Mouse (Mus musculus): ENCODE results near the gene Agtrap. TPM values are rescaled to one million over a fixed set of nuclear protein-coding genes. Genes with fewer than 3 reads are reported as not detected.
A peak's percentile ranks its signal among the peaks of the same experiment; 100 is the strongest.

The Agtrap gene
- total and polyA plus RNA-seq, 2 experiments from 2014 or later: 4.2 to 7.9 TPM

DNA sequence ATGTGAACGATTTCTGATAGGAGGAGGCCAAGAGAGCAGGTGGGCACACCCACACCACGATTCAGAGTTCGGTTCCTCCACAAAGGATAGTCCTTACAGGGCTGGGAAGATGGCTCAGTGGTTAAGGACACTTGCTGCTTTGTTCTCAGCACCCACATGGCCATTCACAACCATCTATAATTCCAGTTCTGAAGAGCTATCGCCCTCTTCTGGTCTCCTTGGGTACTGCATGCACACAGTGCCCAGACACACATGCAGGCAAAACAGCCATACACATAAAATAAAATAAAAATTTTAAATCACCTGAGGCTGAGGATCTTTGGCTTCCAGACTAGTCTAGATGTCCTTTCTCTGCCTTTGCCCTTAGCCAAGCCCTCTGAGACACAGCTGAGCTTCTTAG is 29.6 kb upstream of the Agtrap start:
- peak; percentile 53 for TF ChIP-seq CTCF (IDR thresholded peaks at IDR 0.05; ENCODE audit: low read depth)
- no peaks in the 10 kb centered on the region for H3K27me3 ChIP-seq (ENCODE audit: insufficient read depth, low read length)
- ATAC-seq: no peak
- DNase-seq: no peak
- H3K4me3 ChIP-seq (ENCODE audit: low read depth, low read length): no peak overlapping the region
- no peaks in the 10 kb centered on the region for H3K9me3 ChIP-seq (ENCODE audit: low read length)
- H3K27ac ChIP-seq (ENCODE audit: low read depth, low read length): no peak overlapping the region
- peaks cover 24% of the 10 kb centered on the region for H3K4me1 ChIP-seq (ENCODE audit: insufficient read depth)
- H3K4me2 ChIP-seq (ENCODE audit: low read depth): no peak overlapping the region
- 85% methylated on average over 4 of the region's 4 CpGs for WGBS
- no peak overlapping the region for H3K9ac ChIP-seq
- H3K36me3 ChIP-seq (ENCODE audit: insufficient read depth): peaks cover 17% of the 10 kb centered on the region; the same call in 1 of the 2 replicates

DNA sequence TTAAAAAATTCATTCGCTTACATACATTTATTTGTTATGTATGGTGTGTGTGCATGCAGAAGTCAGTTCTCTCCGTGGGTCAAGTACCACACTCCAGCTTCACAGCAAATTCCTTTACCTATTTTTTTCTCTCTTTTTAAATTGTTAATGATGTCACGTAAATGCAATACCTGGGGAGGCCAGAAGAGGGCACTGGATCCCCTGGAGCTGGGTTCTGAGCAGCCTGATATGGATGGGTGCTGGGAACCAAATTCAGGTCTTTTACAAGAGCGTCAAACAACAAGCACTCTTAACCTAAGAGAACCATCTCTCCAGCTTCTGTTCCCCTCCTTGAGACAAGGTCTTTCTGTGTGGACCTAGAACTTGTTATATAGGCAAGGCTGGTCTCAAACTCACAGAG is 28.8 kb upstream of the Agtrap start:
- H3K4me1 ChIP-seq (ENCODE audit: insufficient read depth): peaks cover 18% of the 10 kb centered on the region
- no peaks in the 10 kb centered on the region for H3K27me3 ChIP-seq (ENCODE audit: insufficient read depth, low read length)
- H3K4me2 ChIP-seq (ENCODE audit: low read depth): no peak overlapping the region
- DNase-seq (no peak), ATAC-seq (no peak)
- H3K36me3 ChIP-seq (ENCODE audit: insufficient read depth): peaks cover 20% of the 10 kb centered on the region; the same call in 1 of the 2 replicates
- no peak overlapping the region for H3K27ac ChIP-seq (ENCODE audit: low read depth, low read length)
- no peaks in the 10 kb centered on the region for H3K9me3 ChIP-seq (ENCODE audit: low read length)
- WGBS: 80% methylated on average over 4 of the region's 4 CpGs
- no peak overlapping the region for H3K4me3 ChIP-seq (ENCODE audit: low read depth, low read length)
- no peak overlapping the region for H3K9ac ChIP-seq
- TF ChIP-seq CTCF (IDR thresholded peaks at IDR 0.05; ENCODE audit: low read depth): peak; percentile 51

DNA sequence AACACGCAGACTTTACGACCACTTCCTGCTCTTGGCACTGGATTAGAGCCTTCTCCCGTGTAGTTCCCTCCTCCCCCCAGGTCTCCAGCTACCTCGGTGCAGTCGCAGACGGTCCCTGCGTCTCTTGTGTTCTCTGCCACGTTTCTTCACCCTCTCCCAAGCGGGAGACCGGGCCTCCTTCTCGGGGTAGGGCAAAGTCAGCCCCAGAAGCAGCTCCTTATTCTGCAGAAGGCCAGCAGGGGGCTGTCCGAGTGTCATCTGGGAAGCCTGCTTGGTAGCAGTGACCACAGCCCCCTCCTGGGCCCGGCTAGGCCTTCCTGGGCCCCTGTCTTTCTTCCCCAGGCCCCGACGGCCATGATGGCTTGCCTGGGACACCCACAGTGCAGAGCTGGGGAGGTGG is 27.6 kb upstream of the Agtrap start:
- ATAC-seq (peak; percentile 19; the same call in 1 of the 2 replicates), DNase-seq (no peak)
- Histone ChIP-seq H3K4me3 (ENCODE audit: low read depth, low read length) (no peak overlapping the region), H3K27me3 (ENCODE audit: insufficient read depth, low read length) (no peaks in the 10 kb centered on the region), H3K9me3 (ENCODE audit: low read length) (no peaks in the 10 kb centered on the region), H3K4me1 (ENCODE audit: insufficient read depth) (peaks cover 11% of the 10 kb centered on the region), H3K4me2 (ENCODE audit: low read depth) (no peak overlapping the region), H3K27ac (ENCODE audit: low read depth, low read length) (no peak overlapping the region), H3K36me3 (ENCODE audit: insufficient read depth) (peaks cover 20% of the 10 kb centered on the region; the same call in 1 of the 2 replicates), H3K9ac (0 out of 2 replicates have a peak overlapping the region, but pooled peaks have one; percentile 31)
- 11% methylated on average over 15 of the region's 15 CpGs for WGBS
- peak; percentile 43; the same call in 1 of the 2 replicates for TF ChIP-seq CTCF (IDR thresholded peaks at IDR 0.05; ENCODE audit: low read depth)

DNA sequence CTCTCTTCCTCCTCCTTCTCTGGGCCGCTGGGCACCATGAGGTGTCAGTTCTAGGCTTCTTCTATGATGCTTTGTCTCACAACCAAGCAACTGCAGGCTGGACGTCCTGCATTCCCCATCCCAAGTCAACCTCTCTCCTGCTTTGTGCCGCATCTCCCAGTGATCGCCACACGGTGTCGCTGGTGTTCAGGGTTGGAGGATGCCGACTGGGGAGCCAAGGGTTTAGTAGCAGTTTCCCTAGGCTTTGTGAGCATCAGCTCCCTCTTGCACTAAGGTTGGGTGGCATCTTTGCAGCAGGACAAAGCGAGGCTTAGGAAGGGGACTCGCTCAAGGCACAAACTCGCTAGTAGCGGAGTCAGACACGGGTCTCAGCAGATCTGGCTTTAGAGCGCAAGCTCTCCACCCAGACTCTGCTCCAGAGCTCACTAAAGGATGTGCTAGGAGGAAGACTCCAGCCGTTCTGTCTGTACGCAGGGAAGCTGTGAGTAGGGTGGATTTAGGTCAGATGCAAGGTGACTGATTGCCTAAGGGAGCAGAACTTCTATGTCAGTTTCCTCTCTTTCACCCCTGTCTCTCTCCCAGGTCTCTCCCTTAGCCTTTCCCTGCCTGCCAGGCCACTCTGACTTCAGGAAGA is 27.0 kb upstream of the Agtrap start:
- DNase-seq (peak; percentile 93), ATAC-seq (peak; percentile 92)
- no peaks in the 10 kb centered on the region for H3K9me3 ChIP-seq (ENCODE audit: low read length)
- 5% methylated on average over 15 of the region's 15 CpGs for WGBS
- H3K27ac ChIP-seq (ENCODE audit: low read depth, low read length): peak overlapping the region; percentile 40; the same call in 1 of the 2 replicates
- no peak overlapping the region for H3K4me3 ChIP-seq (ENCODE audit: low read depth, low read length)
- H3K9ac ChIP-seq: peak overlapping the region; percentile 31; the same call in 1 of the 2 replicates
- H3K36me3 ChIP-seq (ENCODE audit: insufficient read depth): peaks cover 26% of the 10 kb centered on the region
- TF ChIP-seq CTCF (IDR thresholded peaks at IDR 0.05; ENCODE audit: low read depth): peak; percentile 99
- H3K4me1 ChIP-seq (ENCODE audit: insufficient read depth): peaks cover 8% of the 10 kb centered on the region
- H3K27me3 ChIP-seq (ENCODE audit: insufficient read depth, low read length): no peaks in the 10 kb centered on the region
- H3K4me2 ChIP-seq (ENCODE audit: low read depth): peak overlapping the region; percentile 23; the same call in 1 of the 2 replicates

DNA sequence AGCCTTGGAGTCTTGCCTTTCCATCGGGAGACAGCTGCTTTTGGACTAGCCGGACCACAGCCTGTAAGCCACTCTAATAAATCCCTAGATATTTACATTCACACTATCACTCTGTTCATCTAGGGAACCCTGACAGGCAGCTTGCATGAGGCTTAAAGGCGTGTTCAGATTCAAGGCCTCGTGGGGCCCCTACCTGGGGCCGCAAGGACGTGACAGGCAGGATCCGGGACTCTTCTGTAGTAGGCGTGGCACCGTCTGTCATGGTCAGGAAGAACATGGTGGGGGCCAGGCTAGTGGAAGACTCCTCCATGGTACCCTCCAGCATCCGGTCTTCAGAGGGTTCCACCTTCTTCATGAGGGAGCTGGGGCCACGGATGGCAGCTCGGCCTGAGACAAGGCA is 24.7 kb upstream of the Agtrap start:
- no peak for DNase-seq
- TF ChIP-seq CTCF (IDR thresholded peaks at IDR 0.05; ENCODE audit: low read depth): no peak
- no peaks in the 10 kb centered on the region for H3K27me3 ChIP-seq (ENCODE audit: insufficient read depth, low read length)
- H3K36me3 ChIP-seq (ENCODE audit: insufficient read depth): peaks cover 38% of the 10 kb centered on the region
- H3K4me1 ChIP-seq (ENCODE audit: insufficient read depth): peaks cover 13% of the 10 kb centered on the region
- no peak overlapping the region for H3K4me2 ChIP-seq (ENCODE audit: low read depth)
- no peak for ATAC-seq
- H3K9me3 ChIP-seq (ENCODE audit: low read length): no peaks in the 10 kb centered on the region
- no peak overlapping the region for H3K9ac ChIP-seq
- WGBS: 87% methylated on average over 12 of the region's 12 CpGs
- no peak overlapping the region for H3K4me3 ChIP-seq (ENCODE audit: low read depth, low read length)
- H3K27ac ChIP-seq (ENCODE audit: low read depth, low read length): no peak overlapping the region

DNA sequence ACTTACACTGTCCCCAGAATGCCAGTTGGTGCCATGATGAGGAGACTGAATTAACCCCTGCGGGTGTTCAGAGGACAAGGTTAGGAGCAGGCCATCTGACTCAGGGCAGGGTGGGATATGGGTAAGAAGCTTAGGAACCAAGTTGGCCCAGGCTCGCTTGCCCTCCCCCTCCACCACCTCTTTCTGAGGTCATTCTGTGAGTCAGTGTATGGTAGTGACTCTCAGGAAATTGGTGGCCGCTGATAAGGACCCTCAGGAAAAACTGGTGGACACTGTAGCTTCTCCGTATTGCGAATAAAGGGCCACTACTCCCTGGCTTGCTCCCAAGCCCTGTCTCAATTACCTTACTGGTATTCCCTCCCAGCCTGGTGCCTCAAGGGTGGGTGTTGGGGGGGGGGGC is 21.4 kb upstream of the Agtrap start:
- DNase-seq (no peak), ATAC-seq (no peak)
- Histone ChIP-seq H3K9me3 (ENCODE audit: low read length) (no peaks in the 10 kb centered on the region), H3K4me2 (ENCODE audit: low read depth) (no peak overlapping the region), H3K4me3 (ENCODE audit: low read depth, low read length) (no peak overlapping the region), H3K27ac (ENCODE audit: low read depth, low read length) (no peak overlapping the region), H3K4me1 (ENCODE audit: insufficient read depth) (peaks cover 5% of the 10 kb centered on the region), H3K27me3 (ENCODE audit: insufficient read depth, low read length) (no peaks in the 10 kb centered on the region), H3K36me3 (ENCODE audit: insufficient read depth) (peaks cover 41% of the 10 kb centered on the region), H3K9ac (no peak overlapping the region)
- no peak for TF ChIP-seq CTCF (IDR thresholded peaks at IDR 0.05; ENCODE audit: low read depth)
- 87% methylated on average over 5 of the region's 5 CpGs for WGBS

DNA sequence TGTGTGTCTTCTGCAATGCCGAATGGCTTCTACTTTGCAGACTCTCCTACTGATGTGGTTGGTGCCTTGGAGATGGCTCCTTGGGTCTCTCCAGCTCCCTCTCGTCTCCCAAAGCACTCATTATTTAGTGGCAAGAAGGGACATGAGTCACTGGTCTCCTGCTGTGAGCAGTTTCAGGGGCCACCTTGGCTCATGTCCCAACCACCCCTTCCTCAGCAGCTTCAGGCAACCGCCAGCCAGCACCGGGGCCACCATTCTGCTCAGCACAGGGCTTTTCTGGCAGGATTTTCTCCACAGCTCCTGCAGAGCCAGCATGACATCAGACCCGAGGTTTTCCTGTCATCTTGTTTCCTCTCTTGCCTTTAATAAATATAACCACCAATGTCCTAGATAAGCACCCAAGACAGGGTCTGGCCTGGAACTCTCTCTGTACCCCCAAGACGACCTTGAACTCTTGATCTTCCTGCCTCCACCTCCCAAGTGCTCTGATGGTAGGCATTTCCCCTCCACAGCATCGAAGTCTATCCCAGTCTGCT is 20.8 kb upstream of the Agtrap start:
- H3K4me1 ChIP-seq (ENCODE audit: insufficient read depth): peaks cover 5% of the 10 kb centered on the region
- DNase-seq (no peak), ATAC-seq (no peak)
- no peak overlapping the region for H3K4me2 ChIP-seq (ENCODE audit: low read depth)
- peaks cover 35% of the 10 kb centered on the region for H3K36me3 ChIP-seq (ENCODE audit: insufficient read depth)
- no peak overlapping the region for H3K27ac ChIP-seq (ENCODE audit: low read depth, low read length)
- WGBS: 50% methylated on average over 7 of the region's 7 CpGs
- H3K27me3 ChIP-seq (ENCODE audit: insufficient read depth, low read length): no peaks in the 10 kb centered on the region
- no peak for TF ChIP-seq CTCF (IDR thresholded peaks at IDR 0.05; ENCODE audit: low read depth)
- H3K9me3 ChIP-seq (ENCODE audit: low read length): no peaks in the 10 kb centered on the region
- no peak overlapping the region for H3K4me3 ChIP-seq (ENCODE audit: low read depth, low read length)
- H3K9ac ChIP-seq: no peak overlapping the region
